Mouse (Mus musculus) liver, adult 2 months (tissue): ENCODE measurements around the gene Mrpl54. TPM values are rescaled to one million over a fixed set of nuclear protein-coding genes. Genes with fewer than 3 reads are reported as not detected.

Experiments used
- DNase-seq: peaks from one replicate; pipeline ENCODE4 v3.0.0-alpha.2; 2011; ENCODE audit warnings: low read depth, low spot score; ENCODE audit errors: extremely low read depth
- H3K27ac ChIP-seq: fragments of 200-500 bp; replicated peaks from 2 replicates; pipeline ENCODE4 v1.5.1; 2012; ENCODE audit warnings: low read depth, mild to moderate bottlenecking, control low read depth, inconsistent platforms, low read length; ENCODE audit not compliant: insufficient read depth
- H3K27me3 ChIP-seq: fragments of 200-500 bp; 2 replicates; pipeline ENCODE4 v1.6.1; 2012; ENCODE audit warnings: mild to moderate bottlenecking, moderate library complexity, low read length, inconsistent platforms; ENCODE audit not compliant: control insufficient read depth, insufficient read depth
- H3K36me3 ChIP-seq: fragments of 200-500 bp; 2 replicates; pipeline ENCODE4 v1.6.1; 2012; ENCODE audit warnings: low read length, inconsistent platforms; ENCODE audit not compliant: control insufficient read depth, insufficient read depth
- H3K4me1 ChIP-seq: fragments of 200-500 bp; 2 replicates; pipeline ENCODE4 v1.6.1; 2011; ENCODE audit warnings: low read length; ENCODE audit not compliant: control insufficient read depth, insufficient read depth
- H3K4me3 ChIP-seq: fragments of 200-500 bp; 2 replicates; pipeline ENCODE4 v1.5.1; 2011; ENCODE audit warnings: low read depth, mild to moderate bottlenecking, control low read depth, low read length, moderate library complexity; ENCODE audit not compliant: insufficient read depth
- H3K79me2 ChIP-seq: fragments of 200-500 bp; 2 replicates; pipeline ENCODE4 v1.6.1; 2012; ENCODE audit warnings: inconsistent platforms, mild to moderate bottlenecking, low read length, moderate library complexity; ENCODE audit not compliant: control insufficient read depth, insufficient read depth
- H3K9ac ChIP-seq: fragments of 200-500 bp; 2 replicates; pipeline ENCODE4 v1.6.1; 2012; ENCODE audit warnings: low read depth, mild to moderate bottlenecking, control low read depth, inconsistent platforms, low read length
- CTCF ChIP-seq: fragments of 200-500 bp; IDR thresholded peaks from 2 replicates; pipeline ENCODE4 v1.5.1; 2011; ENCODE audit warnings: low read depth, low read length, control low read depth
- POLR2A ChIP-seq: fragments of 200-500 bp; IDR thresholded peaks from 2 replicates; pipeline ENCODE4 v1.6.1; 2011; ENCODE audit warnings: low read length, control low read depth; ENCODE audit not compliant: insufficient read depth; ENCODE audit errors: extremely low read depth
- WGBS: fragments of 180-500 bp; shearing (Covaris S2); methylation state at CpG from one replicate; pipeline ENCODE4 v1.1.7; 2018; 5-methylcytosine and 5-hydroxymethylcytosine counted together
- polyA plus RNA-seq: library from polyadenylated mRNA; depleted of rRNA; stranded (reverse); fragments of >200 nt; gene quantifications from 2 replicates; pipeline ENCODE4 v1.2.3, GENCODE M21; 2012
- total RNA-seq: library from RNA; depleted of rRNA; stranded (reverse); fragments of >200 nt; gene quantifications from 2 replicates; pipeline ENCODE4 v1.2.3, GENCODE M21; 2014

Mrpl54 gene
- total and polyA plus RNA-seq, 2 experiments = 65.9 to 66.6 TPM

DNA sequence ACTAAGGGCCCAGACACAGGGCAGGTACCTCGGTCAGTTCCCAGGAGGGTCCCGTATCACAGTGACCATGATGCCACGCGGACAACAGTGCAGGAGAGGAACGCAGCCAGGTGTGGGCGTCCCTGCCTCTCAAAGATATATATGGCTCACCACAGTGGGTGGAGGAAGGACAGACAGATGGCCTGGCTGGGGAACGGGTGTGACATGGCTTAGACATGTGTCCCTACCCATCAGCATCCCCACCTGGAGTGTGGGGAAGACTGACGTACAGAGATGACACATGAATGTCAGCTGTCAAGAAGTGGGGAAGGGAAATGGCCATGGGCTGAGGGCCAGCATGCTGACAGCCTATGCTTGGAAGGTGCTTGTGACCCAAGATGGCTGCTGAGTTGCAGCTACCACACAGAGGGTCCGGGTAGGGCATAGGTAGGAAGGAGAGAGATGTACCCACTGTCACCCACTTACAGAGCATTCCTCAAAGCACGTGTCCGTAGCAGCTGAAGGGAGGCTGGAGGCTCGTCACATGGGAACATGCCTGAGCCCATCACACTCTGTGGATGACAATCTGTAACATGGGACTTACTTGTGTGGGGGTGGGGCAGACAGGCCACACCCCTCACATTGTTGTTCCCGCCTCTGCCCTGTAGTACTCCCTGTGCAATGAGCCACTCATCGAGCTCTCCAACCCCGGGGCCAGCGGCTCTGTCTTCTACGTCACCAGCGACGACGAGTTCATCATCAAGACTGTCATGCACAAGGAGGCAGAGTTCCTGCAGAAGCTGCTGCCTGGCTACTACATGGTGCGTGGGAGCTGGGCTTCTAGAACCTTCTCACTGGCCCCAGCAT lies 40.3 kb upstream of the Mrpl54 start:
- DNase-seq = no peak
- Histone ChIP-seq H3K79me2 (peaks cover 29% of the 10 kb centered on the region), H3K9ac (no peak overlapping the region), H3K27me3 (no peaks in the 10 kb centered on the region), H3K36me3 (no peaks in the 10 kb centered on the region), H3K27ac (no peak overlapping the region), H3K4me3 (no peak overlapping the region), H3K4me1 (peaks cover 8% of the 10 kb centered on the region)
- 92% methylated on average over 21 of the region's 21 CpGs for WGBS
- no peak for TF ChIP-seq POLR2A
- no peak for TF ChIP-seq CTCF

DNA sequence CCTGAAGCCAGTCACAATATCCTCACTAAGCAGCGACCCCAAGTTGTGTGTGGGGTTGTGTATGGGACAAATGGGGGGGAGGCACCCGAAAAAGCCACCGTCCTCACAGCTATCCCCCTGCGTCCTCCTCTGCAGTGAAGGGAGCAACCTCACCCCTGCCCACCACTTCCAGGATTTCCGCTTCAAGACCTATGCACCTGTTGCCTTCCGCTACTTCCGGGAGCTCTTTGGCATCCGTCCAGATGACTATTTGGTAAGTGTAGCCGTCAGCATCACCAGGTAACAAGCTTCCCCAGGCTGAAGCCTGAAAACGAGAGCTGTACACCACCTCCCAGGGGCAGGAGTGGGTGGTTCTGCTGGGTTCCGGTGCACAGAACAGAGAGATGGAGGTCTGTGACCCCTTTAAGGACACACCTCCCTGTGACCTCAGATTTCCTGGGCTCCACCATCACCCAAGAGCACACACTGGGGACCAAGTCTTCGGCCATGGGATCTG lies 39.5 kb upstream of the Mrpl54 start:
- Histone ChIP-seq H3K36me3 (no peaks in the 10 kb centered on the region), H3K27ac (no peak overlapping the region), H3K27me3 (no peaks in the 10 kb centered on the region), H3K4me3 (no peak overlapping the region), H3K9ac (no peak overlapping the region), H3K79me2 (peaks cover 35% of the 10 kb centered on the region), H3K4me1 (peaks cover 8% of the 10 kb centered on the region)
- DNase-seq = no peak
- WGBS = 86% methylated on average over 12 of the region's 12 CpGs
- TF ChIP-seq CTCF (no peak), POLR2A (no peak)

DNA sequence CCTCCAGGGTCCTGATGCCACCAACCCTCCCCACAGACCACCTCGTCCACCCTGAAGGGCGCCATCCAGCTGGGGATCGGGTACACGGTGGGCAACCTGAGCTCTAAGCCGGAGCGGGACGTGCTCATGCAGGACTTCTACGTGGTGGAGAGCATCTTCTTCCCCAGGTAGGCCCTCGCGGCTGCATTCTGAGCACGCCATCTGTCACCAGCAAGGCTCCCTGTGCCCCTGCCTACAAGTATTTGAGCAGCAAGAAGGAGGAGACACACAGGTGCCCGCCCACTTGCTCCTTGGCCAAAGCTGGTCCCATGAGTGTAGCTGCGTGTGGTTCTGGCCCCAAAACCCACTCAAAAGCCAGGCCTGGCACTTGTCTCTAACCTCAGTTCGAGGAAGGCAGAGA lies 38.9 kb upstream of the Mrpl54 start:
- H3K36me3 ChIP-seq = no peaks in the 10 kb centered on the region
- no peak overlapping the region for H3K27ac ChIP-seq
- WGBS = 91% methylated on average over 14 of the region's 14 CpGs

GRCm38 (mm10) chr10:81304597-81305238 lies 38.0 kb upstream of the Mrpl54 start:
- 4% methylated on average over 8 of the region's 9 CpGs for WGBS
- H3K9ac ChIP-seq = no peak overlapping the region
- no peaks in the 10 kb centered on the region for H3K36me3 ChIP-seq
- peaks cover 41% of the 10 kb centered on the region for H3K79me2 ChIP-seq
- DNase-seq = no peak
- H3K27me3 ChIP-seq = no peaks in the 10 kb centered on the region
- H3K4me1 ChIP-seq = peaks cover 18% of the 10 kb centered on the region
- H3K4me3 ChIP-seq = no peak overlapping the region
- no peak overlapping the region for H3K27ac ChIP-seq
- TF ChIP-seq POLR2A (no peak), CTCF (peak; percentile 97)

More for the DNA sequence above, 38.9 kb upstream of the Mrpl54 start:
- TF ChIP-seq CTCF (no peak), POLR2A (no peak)
- Histone ChIP-seq H3K4me1 (peaks cover 9% of the 10 kb centered on the region), H3K79me2 (peaks cover 41% of the 10 kb centered on the region), H3K9ac (no peak overlapping the region), H3K4me3 (no peak overlapping the region), H3K27me3 (no peaks in the 10 kb centered on the region)
- DNase-seq = no peak

DNA sequence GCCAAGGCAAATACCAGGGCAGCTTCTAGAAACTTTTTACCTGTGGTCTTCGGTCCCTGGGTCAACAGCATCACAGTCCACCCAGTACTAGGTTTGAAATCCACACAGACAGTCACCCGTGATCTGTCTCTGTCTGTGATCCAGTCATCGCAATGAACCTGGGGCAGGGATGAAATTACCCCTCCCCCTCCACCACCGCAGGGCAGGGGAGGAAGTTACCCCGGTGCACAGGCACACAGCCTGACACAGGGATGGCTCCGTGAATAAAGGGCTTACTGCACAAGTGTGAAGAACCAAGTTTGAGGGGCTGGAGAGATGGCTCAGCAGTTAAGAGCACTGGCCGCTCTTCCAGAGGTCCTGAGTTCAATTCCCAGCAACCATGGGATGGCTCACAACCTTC lies 37.0 kb upstream of the Mrpl54 start:
- Histone ChIP-seq H3K36me3 (no peaks in the 10 kb centered on the region), H3K79me2 (peaks cover 45% of the 10 kb centered on the region), H3K4me1 (peaks cover 28% of the 10 kb centered on the region), H3K27me3 (no peaks in the 10 kb centered on the region), H3K9ac (no peak overlapping the region), H3K4me3 (no peak overlapping the region), H3K27ac (no peak overlapping the region)
- no peak for TF ChIP-seq CTCF
- TF ChIP-seq POLR2A = no peak
- no peak for DNase-seq
- WGBS = 57% methylated on average over 7 of the region's 7 CpGs
